ENCODE assay signal across 20 mouse cellular contexts in the genomic region with DNA sequence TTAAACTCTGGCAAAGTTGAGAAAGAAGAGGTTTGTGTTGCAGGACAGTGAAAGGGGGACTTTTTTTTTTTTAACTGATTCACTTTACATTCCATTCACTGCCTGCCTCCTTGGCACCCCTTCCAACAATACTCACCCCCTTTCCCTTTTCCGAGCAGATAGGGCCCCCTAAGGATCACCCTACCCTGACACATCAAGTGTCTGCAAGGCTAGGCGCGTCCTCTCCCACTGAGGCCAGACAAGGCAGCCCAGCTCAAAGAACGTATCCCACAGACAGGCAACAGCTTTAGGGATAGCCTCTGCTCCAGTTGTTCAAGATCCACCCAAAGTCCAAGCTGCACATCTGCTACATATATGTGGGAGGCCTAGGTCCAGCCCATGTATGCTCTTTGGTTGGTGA. TPM values are rescaled to one million over a fixed set of nuclear protein-coding genes. Genes with fewer than 3 reads are reported as not detected.
DNase-seq lines count a peak whose midpoint lies in the region; ATAC-seq and TF ChIP-seq lines count a peak whose summit lies in the region.
"Had no signal": no experiment of that assay in that cellular context is flagged by ENCODE, and none has a peak within 500 bp of the region (broad histone marks: within the 10 kb centered on the region; RNA-seq: fewer than 3 reads in every experiment).

No protein-coding gene starts in this region.

- no peak overlapping the region for H3K9ac ChIP-seq in embryonic facial prominence, embryonic 15.5 days
- 0 out of 2 replicates have a peak overlapping the region, but pooled peaks have one; percentile 24 for H3K9ac ChIP-seq in hindbrain, embryonic 13.5 days
- no peak overlapping the region for H3K9ac ChIP-seq in hindbrain, postnatal 0 days (replicated peaks; ENCODE audit: low read length)
- H3K9ac ChIP-seq: forebrain, postnatal 0 days; heart, embryonic 13.5 days; intestine, embryonic 15.5 days had no signal

- H3K4me2 ChIP-seq in embryonic facial prominence, embryonic 15.5 days (replicated peaks), result no peak overlapping the region
- H3K4me2 ChIP-seq in hindbrain, embryonic 13.5 days, result no peak overlapping the region
- H3K4me2 ChIP-seq in hindbrain, postnatal 0 days (ENCODE audit: low read depth, low read length), result no peak overlapping the region
- H3K4me2 ChIP-seq: heart, embryonic 13.5 days; intestine, embryonic 15.5 days had no signal

- 0 out of 2 replicates have a peak, but pooled peaks cover 7% of the 10 kb centered on the region for H3K36me3 ChIP-seq in embryonic facial prominence, embryonic 15.5 days
- H3K36me3 ChIP-seq in embryonic facial prominence, embryonic 10.5 days (replicated peaks), result peaks cover 6% of the 10 kb centered on the region; the same call in 1 of the 2 replicates
- H3K36me3 ChIP-seq in hindbrain, embryonic 13.5 days, result peaks cover 1% of the 10 kb centered on the region
- H3K36me3 ChIP-seq in hindbrain, embryonic 10.5 days, result 0 out of 2 replicates have a peak, but pooled peaks cover 8% of the 10 kb centered on the region
- H3K36me3 ChIP-seq in hindbrain, postnatal 0 days (ENCODE audit: insufficient read depth, low read length), result peaks cover under 1% of the 10 kb centered on the region; the same call in 1 of the 2 replicates
- H3K36me3 ChIP-seq: intestine, embryonic 15.5 days had no signal

- no peak for ATAC-seq in embryonic facial prominence, embryonic 15.5 days (ENCODE audit: insufficient number of reproducible peaks, low FRiP score, low TSS enrichment, low read depth)
- peak; percentile 24; the same call in 1 of the 2 replicates for ATAC-seq in hindbrain, embryonic 13.5 days (ENCODE audit: low FRiP score)
- peak; percentile 45; the same call in 1 of the 2 replicates for ATAC-seq in hindbrain, postnatal 0 days
- ATAC-seq: forebrain, postnatal 0 days; Patski had no signal

- no peak for DNase-seq in embryonic facial prominence, embryonic 10.5 days (ENCODE audit: low spot score)
- DNase-seq in hindbrain, embryonic 10.5 days (ENCODE audit: low spot score), result no peak
- DNase-seq in left cerebral cortex, adult 2 months (ENCODE audit: extremely low spot score in 1 of 2, low spot score in 2 of 2), result no peak
- DNase-seq in left cerebral cortex, postnatal 10 days (ENCODE audit: extremely low spot score in 1 of 2, low spot score in 2 of 2), result no peak
- DNase-seq in hindbrain, postnatal 0 days (ENCODE audit: low spot score), result no peak
- DNase-seq in adipocyte (ENCODE audit: low spot score), result no peak
- DNase-seq: adrenal gland, adult 2 months; adrenal gland, postnatal 36 days; cerebellum, adult 8-10 months; cerebellum, postnatal 36 days; gastrocnemius, postnatal 36 days; heart, adult 11 months; heart, postnatal 36 days had no signal

- intact Hi-C loops in left cerebral cortex, adult 2 months (cut with DNase I), result loop anchor here (5.0 kb wide), 1 partner anchor 562 kb away; no protein-coding TSS in a partner anchor
- intact Hi-C loops in left cerebral cortex, postnatal 10 days (cut with DNase I), result loop anchor here (10.0 kb wide), 1 partner anchor 559 kb away; no protein-coding TSS in a partner anchor

- 0 out of 2 replicates have a peak overlapping the region, but pooled peaks have one; percentile 17 for H3K27ac ChIP-seq in embryonic facial prominence, embryonic 15.5 days (replicated peaks)
- H3K27ac ChIP-seq in embryonic facial prominence, embryonic 10.5 days (replicated peaks), result no peak overlapping the region
- no peak overlapping the region for H3K27ac ChIP-seq in hindbrain, embryonic 13.5 days
- H3K27ac ChIP-seq in hindbrain, embryonic 10.5 days, result no peak overlapping the region
- peak overlapping the region; percentile 28; the same call in 1 of the 2 replicates for H3K27ac ChIP-seq in left cerebral cortex, adult 2 months
- H3K27ac ChIP-seq in hindbrain, postnatal 0 days, result peak overlapping the region; percentile 51; the same call in 1 of the 2 replicates
- H3K27ac ChIP-seq: heart, embryonic 13.5 days; intestine, embryonic 15.5 days had no signal

- TF ChIP-seq CTCF in left cerebral cortex, adult 2 months (IDR thresholded peaks at IDR 0.05), result no peak
- TF ChIP-seq CTCF in hindbrain, postnatal 0 days (IDR thresholded peaks at IDR 0.05; ENCODE audit: low read depth), result no peak

- peaks cover 10% of the 10 kb centered on the region for H3K4me1 ChIP-seq in embryonic facial prominence, embryonic 15.5 days
- no peaks in the 10 kb centered on the region for H3K4me1 ChIP-seq in embryonic facial prominence, embryonic 10.5 days
- H3K4me1 ChIP-seq in hindbrain, embryonic 13.5 days (replicated peaks), result peaks cover 11% of the 10 kb centered on the region
- no peaks in the 10 kb centered on the region for H3K4me1 ChIP-seq in hindbrain, embryonic 10.5 days (replicated peaks)
- no peaks in the 10 kb centered on the region for H3K4me1 ChIP-seq in hindbrain, postnatal 0 days (ENCODE audit: insufficient read depth, low read length)
- H3K4me1 ChIP-seq: intestine, embryonic 15.5 days had no signal

- WGBS in embryonic facial prominence, embryonic 15.5 days, result 74% methylated on average over 4 of the region's 4 CpGs
- 82% methylated on average over 4 of the region's 4 CpGs for WGBS in embryonic facial prominence, embryonic 10.5 days
- WGBS in hindbrain, embryonic 13.5 days, result 75% methylated on average over 4 of the region's 4 CpGs
- WGBS in hindbrain, embryonic 10.5 days, result 80% methylated on average over 4 of the region's 4 CpGs
- 48% methylated on average over 4 of the region's 4 CpGs for WGBS in hindbrain, postnatal 0 days

- no peak overlapping the region for H3K4me3 ChIP-seq in embryonic facial prominence, embryonic 15.5 days (replicated peaks)
- no peak overlapping the region for H3K4me3 ChIP-seq in embryonic facial prominence, embryonic 10.5 days
- H3K4me3 ChIP-seq in hindbrain, embryonic 13.5 days, result no peak overlapping the region
- no peak overlapping the region for H3K4me3 ChIP-seq in hindbrain, embryonic 10.5 days
- H3K4me3 ChIP-seq in left cerebral cortex, adult 2 months, result no peak overlapping the region
- H3K4me3 ChIP-seq in hindbrain, postnatal 0 days (ENCODE audit: low read length), result no peak overlapping the region
- H3K4me3 ChIP-seq: heart, embryonic 13.5 days; intestine, embryonic 15.5 days had no signal

- no peaks in the 10 kb centered on the region for H3K27me3 ChIP-seq in embryonic facial prominence, embryonic 15.5 days
- H3K27me3 ChIP-seq in embryonic facial prominence, embryonic 10.5 days (replicated peaks; ENCODE audit: low read depth, poor library complexity, severe bottlenecking), result no peaks in the 10 kb centered on the region
- no peaks in the 10 kb centered on the region for H3K27me3 ChIP-seq in hindbrain, embryonic 13.5 days
- no peaks in the 10 kb centered on the region for H3K27me3 ChIP-seq in hindbrain, embryonic 10.5 days (ENCODE audit: insufficient read depth, poor library complexity, severe bottlenecking)
- no peaks in the 10 kb centered on the region for H3K27me3 ChIP-seq in hindbrain, postnatal 0 days (ENCODE audit: insufficient read depth, low read length)
- H3K27me3 ChIP-seq: CH12.LX; heart, embryonic 13.5 days; intestine, embryonic 15.5 days; Patski had no signal

- no peaks in the 10 kb centered on the region for H3K9me3 ChIP-seq in embryonic facial prominence, embryonic 15.5 days (replicated peaks)
- no peaks in the 10 kb centered on the region for H3K9me3 ChIP-seq in embryonic facial prominence, embryonic 10.5 days
- no peaks in the 10 kb centered on the region for H3K9me3 ChIP-seq in hindbrain, embryonic 13.5 days
- no peaks in the 10 kb centered on the region for H3K9me3 ChIP-seq in hindbrain, embryonic 10.5 days
- no peaks in the 10 kb centered on the region for H3K9me3 ChIP-seq in hindbrain, postnatal 0 days (ENCODE audit: low read length)
- H3K9me3 ChIP-seq: heart, embryonic 13.5 days; intestine, embryonic 15.5 days had no signal

RNA-seq across cellular contexts. Expression of gene Col4a3bp, which starts 51.7 kb away (rescaled TPM):
- polyA plus RNA-seq in embryonic facial prominence, embryonic 15.5 days (2015; fragmentation: Nextera tagmentation; extraction: Ambion mirVana), result 10.4 and 12.2 TPM in 2 replicates
- polyA plus RNA-seq in embryonic facial prominence, embryonic 10.5 days (2016; fragmentation: Nextera tagmentation; extraction: Ambion mirVana), result 6.8 and 7.3 TPM in 2 replicates
- polyA plus RNA-seq in hindbrain, embryonic 13.5 days (2015; fragmentation: Nextera tagmentation; extraction: Ambion mirVana), result 8.0 and 8.8 TPM in 2 replicates
- 6.4 and 6.8 TPM in 2 replicates for polyA plus RNA-seq in hindbrain, embryonic 10.5 days (2016; fragmentation: Nextera tagmentation; extraction: Ambion mirVana)
- total RNA-seq in left cerebral cortex, adult 2 months (2021), result 10 to 100 TPM; 68.3 to 68.5 TPM
- 10 to 100 TPM; 57.8 to 63.2 TPM for total RNA-seq in left cerebral cortex, postnatal 10 days (2021)
- 35.0 and 40.3 TPM in 2 replicates for total RNA-seq in hindbrain, postnatal 0 days (2014; rRNA removed)
- 8.7 and 9.5 TPM in 2 replicates for polyA plus RNA-seq in hindbrain, postnatal 0 days (2015; fragmentation: Nextera tagmentation; extraction: Ambion mirVana)

RNA-seq across cellular contexts. Expression of gene Polk, which starts 51.7 kb away (rescaled TPM):
- 11.3 and 13.3 TPM in 2 replicates for polyA plus RNA-seq in embryonic facial prominence, embryonic 15.5 days (2015; fragmentation: Nextera tagmentation; extraction: Ambion mirVana)
- polyA plus RNA-seq in embryonic facial prominence, embryonic 10.5 days (2016; fragmentation: Nextera tagmentation; extraction: Ambion mirVana), result 9.5 and 9.9 TPM in 2 replicates
- 5.4 and 5.7 TPM in 2 replicates for polyA plus RNA-seq in hindbrain, embryonic 13.5 days (2015; fragmentation: Nextera tagmentation; extraction: Ambion mirVana)
- 7.5 and 9.1 TPM in 2 replicates for polyA plus RNA-seq in hindbrain, embryonic 10.5 days (2016; fragmentation: Nextera tagmentation; extraction: Ambion mirVana)
- total RNA-seq in left cerebral cortex, adult 2 months (2021), result 10 to 100 TPM; 11.8 to 13.6 TPM
- 10 to 100 TPM in 1 of 2 experiments, 1 to 10 TPM in 1; 9.7 to 11.0 TPM for total RNA-seq in left cerebral cortex, postnatal 10 days (2021)
- 4.0 and 5.6 TPM in 2 replicates for total RNA-seq in hindbrain, postnatal 0 days (2014; rRNA removed)
- 4.4 and 4.6 TPM in 2 replicates for polyA plus RNA-seq in hindbrain, postnatal 0 days (2015; fragmentation: Nextera tagmentation; extraction: Ambion mirVana)

Comparison
In these comparisons a context has a peak if more than half of its experiments do, and no peak if none do; other contexts are left out.
1. H3K27ac ChIP-seq: peak in embryonic facial prominence, embryonic 15.5 days (single experiment), left cerebral cortex, adult 2 months (single experiment) and hindbrain, postnatal 0 days (single experiment); none in embryonic facial prominence, embryonic 10.5 days (single experiment), hindbrain, embryonic 13.5 days (single experiment) and hindbrain, embryonic 10.5 days (single experiment).